Mouse (Mus musculus) hindbrain, embryonic 14.5 days (tissue): ENCODE measurements at regions not wholly inside any gene's neighbourhood (a gene's known extent, or its start where the extent isn't known, plus 50 kb on each side); places are given as distances from the start of the nearest gene placed in this dataset.

Experiments
- ATAC-seq: fragments of 200-750 bp; cut with Nextera tagmentation; 2 replicates; pipeline ENCODE4 v1.8.0; 2017; ENCODE audit warnings: moderate number of reproducible peaks, mild to moderate bottlenecking, moderate TSS enrichment, moderate library complexity; ENCODE audit not compliant: low FRiP score
- DNase-seq: peaks from one replicate; pipeline ENCODE4 v3.0.0-alpha.2; 2015; ENCODE audit warnings: low spot score
- H3K27ac ChIP-seq: fragments of 300-500 bp; sonication (generic); 2 replicates; pipeline ENCODE4 v1.5.1; 2014; ENCODE audit warnings: mild to moderate bottlenecking, moderate library complexity
- H3K27me3 ChIP-seq: fragments of 300-500 bp; sonication (generic); 2 replicates; pipeline ENCODE4 v1.6.1; 2014; ENCODE audit warnings: mild to moderate bottlenecking, low read length, mixed read lengths; ENCODE audit not compliant: control insufficient read depth, insufficient read depth
- H3K36me3 ChIP-seq: fragments of 300-500 bp; sonication (generic); replicated peaks from 2 replicates; pipeline ENCODE4 v1.6.1; 2014; ENCODE audit not compliant: control insufficient read depth, insufficient read depth
- H3K4me1 ChIP-seq: fragments of 300-500 bp; sonication (generic); replicated peaks from 2 replicates; pipeline ENCODE4 v1.6.1; 2014; ENCODE audit warnings: antibody characterized with exemption, low read length, mixed read lengths; ENCODE audit not compliant: control insufficient read depth, insufficient read depth
- H3K4me2 ChIP-seq: fragments of 300-500 bp; sonication (generic); replicated peaks from 2 replicates; pipeline ENCODE4 v1.6.1; 2014; ENCODE audit warnings: mild to moderate bottlenecking, moderate library complexity
- H3K4me3 ChIP-seq: fragments of 300-500 bp; sonication (generic); replicated peaks from 2 replicates; pipeline ENCODE4 v1.5.1; 2014; ENCODE audit warnings: mild to moderate bottlenecking, low read length
- H3K9ac ChIP-seq: fragments of 300-500 bp; sonication (generic); 2 replicates; pipeline ENCODE4 v1.6.1; 2014
- H3K9me3 ChIP-seq: fragments of 300-500 bp; sonication (generic); 2 replicates; pipeline ENCODE4 v1.6.1; 2016; ENCODE audit warnings: low read length; ENCODE audit not compliant: control insufficient read depth
- WGBS: fragments of 180-500 bp; shearing (Covaris S2); extraction: QIAGEN DNeasy Blood & Tissue Kit; methylation state at CpG from one replicate; pipeline ENCODE4 v1.1.7; 2014; 5-methylcytosine and 5-hydroxymethylcytosine counted together

- Histone ChIP-seq H3K4me1 (no peaks in the 10 kb centered on the region), H3K36me3 (no peaks in the 10 kb centered on the region), H3K9me3 (no peaks in the 10 kb centered on the region), H3K9ac (no peak overlapping the region), H3K27ac (no peak overlapping the region), H3K27me3 (no peaks in the 10 kb centered on the region), H3K4me2 (no peak overlapping the region), H3K4me3 (no peak overlapping the region)
- ATAC-seq = peak; percentile 70; the same call in 1 of the 2 replicates
- WGBS = 66% methylated on average over 4 of the region's 4 CpGs
- peak; percentile 35 for DNase-seq
These were observed 1182.9 kb upstream of the Manea start for GRCm38 (mm10) chr4:27529565-27529964.

- Histone ChIP-seq H3K27me3 (no peaks in the 10 kb centered on the region), H3K27ac (no peak overlapping the region), H3K4me2 (no peak overlapping the region), H3K9ac (no peak overlapping the region), H3K36me3 (no peaks in the 10 kb centered on the region), H3K4me3 (no peak overlapping the region), H3K4me1 (no peaks in the 10 kb centered on the region), H3K9me3 (no peaks in the 10 kb centered on the region)
- 80% methylated on average over 4 of the region's 4 CpGs for WGBS
- ATAC-seq = no peak
- no peak for DNase-seq
These were observed 1173.6 kb upstream of the Manea start for GRCm38 (mm10) chr4:27520295-27520694.

DNA sequence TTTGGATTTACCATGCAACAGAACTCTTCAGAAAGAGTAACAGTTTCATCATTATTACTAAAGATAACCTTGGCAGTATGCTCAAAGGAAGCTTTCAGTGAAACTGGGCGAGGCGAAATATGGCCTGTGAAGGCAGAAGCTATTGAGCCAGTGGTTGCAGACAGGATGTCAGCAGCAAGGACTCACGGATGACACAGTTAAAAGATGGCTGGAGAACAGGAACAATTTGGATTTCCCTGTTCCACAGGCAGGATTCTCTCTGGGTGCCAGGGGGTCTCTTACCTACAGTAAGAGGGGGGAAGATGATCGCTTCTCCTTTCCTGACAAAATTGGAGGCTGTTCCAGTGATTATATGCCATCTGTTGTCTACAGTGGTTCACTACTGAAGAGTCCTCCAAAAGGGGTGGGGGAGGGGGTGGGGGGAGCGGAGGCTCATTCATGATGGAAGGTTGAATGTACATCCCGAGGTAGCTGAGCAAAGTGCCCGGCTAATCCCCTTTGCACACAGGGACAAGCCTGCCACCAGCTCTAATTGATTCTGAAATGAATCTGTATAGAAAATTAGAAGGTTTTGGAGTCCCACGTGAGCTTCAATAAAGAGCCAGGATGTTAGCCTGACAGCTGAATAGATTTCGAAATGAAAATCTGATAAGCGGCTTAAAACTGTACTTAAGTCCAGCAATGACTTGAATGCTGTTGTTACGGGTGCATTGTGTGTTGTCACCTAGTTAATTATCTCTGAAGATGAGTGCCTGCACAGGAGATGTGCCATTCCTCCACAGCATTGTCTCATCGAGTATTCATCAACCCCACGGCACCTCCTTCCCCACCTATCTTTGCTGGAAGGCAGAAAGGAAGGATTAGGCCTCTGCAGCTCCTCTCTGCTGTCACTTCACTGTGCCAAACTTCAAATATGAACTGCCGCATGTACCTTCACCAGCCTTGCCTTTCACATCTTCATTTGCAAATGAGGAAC, 1158.4 kb upstream of the Manea start:
- Histone ChIP-seq H3K27me3 (no peaks in the 10 kb centered on the region), H3K9ac (no peak overlapping the region), H3K4me3 (no peak overlapping the region), H3K9me3 (no peaks in the 10 kb centered on the region), H3K4me2 (peak overlapping the region; percentile 23; the same call in 1 of the 2 replicates), H3K36me3 (no peaks in the 10 kb centered on the region), H3K4me1 (no peaks in the 10 kb centered on the region), H3K27ac (peak overlapping the region; percentile 72)
- DNase-seq (peak; percentile 45), ATAC-seq (peak; percentile 90)
- 39% methylated on average over 14 of the region's 14 CpGs for WGBS

- ATAC-seq = no peak
- WGBS = 82% methylated on average over 1 of the region's 1 CpGs
- no peaks in the 10 kb centered on the region for H3K27me3 ChIP-seq
These were observed 1151.2 kb upstream of the Manea start for GRCm38 (mm10) chr4:27497926-27498325.

GRCm38 (mm10) chr4:27497274-27497673, 1150.6 kb upstream of the Manea start:
- no peaks in the 10 kb centered on the region for H3K36me3 ChIP-seq
- H3K4me1 ChIP-seq = no peaks in the 10 kb centered on the region
- no peaks in the 10 kb centered on the region for H3K9me3 ChIP-seq
- ATAC-seq (no peak), DNase-seq (no peak)
- no peak overlapping the region for H3K27ac ChIP-seq
- WGBS = 93% methylated on average over 1 of the region's 1 CpGs
- H3K4me2 ChIP-seq = no peak overlapping the region
- no peak overlapping the region for H3K4me3 ChIP-seq
- no peaks in the 10 kb centered on the region for H3K27me3 ChIP-seq
- H3K9ac ChIP-seq = no peak overlapping the region

More at GRCm38 (mm10) chr4:27497926-27498325, 1151.2 kb upstream of the Manea start:
- DNase-seq = no peak
- no peak overlapping the region for H3K4me3 ChIP-seq
- H3K27ac ChIP-seq = no peak overlapping the region
- H3K9ac ChIP-seq = no peak overlapping the region
- no peak overlapping the region for H3K4me2 ChIP-seq
- no peaks in the 10 kb centered on the region for H3K4me1 ChIP-seq
- H3K9me3 ChIP-seq = no peaks in the 10 kb centered on the region
- no peaks in the 10 kb centered on the region for H3K36me3 ChIP-seq

DNA sequence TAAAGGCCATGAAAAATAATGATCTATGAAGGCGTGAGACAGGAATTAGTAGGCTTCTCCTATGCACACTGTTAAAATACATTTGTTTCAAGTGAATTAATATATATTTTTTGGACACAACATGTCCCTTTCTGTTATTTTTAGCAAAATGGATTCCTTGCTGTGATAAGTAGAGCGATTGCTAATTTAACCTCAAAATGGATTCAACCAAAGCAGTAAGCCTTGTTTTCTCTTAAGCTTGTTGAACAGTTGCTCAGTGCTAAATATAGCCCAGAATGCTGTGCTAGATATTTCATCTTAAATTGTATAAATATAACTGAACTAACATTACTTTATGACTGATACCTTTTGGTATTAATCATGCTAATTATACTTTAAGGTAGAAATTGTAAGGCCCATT, 1144.6 kb upstream of the Manea start:
- no peaks in the 10 kb centered on the region for H3K9me3 ChIP-seq
- H3K4me2 ChIP-seq = no peak overlapping the region
- DNase-seq (no peak), ATAC-seq (no peak)
- no peak overlapping the region for H3K9ac ChIP-seq
- no peak overlapping the region for H3K27ac ChIP-seq
- H3K36me3 ChIP-seq = no peaks in the 10 kb centered on the region
- WGBS = 88% methylated on average over 2 of the region's 2 CpGs
- no peak overlapping the region for H3K4me3 ChIP-seq
- no peaks in the 10 kb centered on the region for H3K4me1 ChIP-seq
- H3K27me3 ChIP-seq = no peaks in the 10 kb centered on the region

GRCm38 (mm10) chr4:27449901-27450300, 1103.2 kb upstream of the Manea start:
- Histone ChIP-seq H3K4me3 (no peak overlapping the region), H3K9me3 (0 out of 2 replicates have a peak, but pooled peaks cover 4% of the 10 kb centered on the region), H3K4me2 (no peak overlapping the region), H3K9ac (no peak overlapping the region), H3K36me3 (no peaks in the 10 kb centered on the region), H3K27ac (no peak overlapping the region), H3K4me1 (no peaks in the 10 kb centered on the region), H3K27me3 (no peaks in the 10 kb centered on the region)
- DNase-seq = peak; percentile 45
- 85% methylated on average over 4 of the region's 4 CpGs for WGBS
- no peak for ATAC-seq

DNA sequence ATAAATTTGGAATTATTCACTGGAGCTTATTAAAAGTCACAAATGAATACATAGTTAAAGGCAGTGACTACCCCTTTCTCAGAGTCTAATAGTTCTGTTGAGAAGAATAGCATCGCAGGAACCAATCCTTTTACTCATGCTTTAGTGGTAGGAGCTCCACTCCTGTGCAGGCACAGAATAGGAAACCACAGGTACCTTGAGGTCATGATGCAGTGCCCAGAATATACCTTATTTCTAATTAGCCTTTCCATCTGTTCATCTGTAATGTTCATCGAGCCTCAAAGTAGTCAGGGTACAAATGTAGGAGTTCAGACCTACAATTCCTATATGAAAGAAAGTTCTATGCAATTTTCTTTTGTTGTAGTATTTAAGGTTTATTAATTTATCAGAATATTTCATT, 1099.6 kb upstream of the Manea start:
- Histone ChIP-seq H3K27ac (no peak overlapping the region), H3K27me3 (no peaks in the 10 kb centered on the region), H3K9me3 (0 out of 2 replicates have a peak, but pooled peaks cover 4% of the 10 kb centered on the region), H3K4me1 (no peaks in the 10 kb centered on the region), H3K9ac (no peak overlapping the region), H3K36me3 (no peaks in the 10 kb centered on the region), H3K4me3 (no peak overlapping the region), H3K4me2 (no peak overlapping the region)
- ATAC-seq (no peak), DNase-seq (no peak)
- WGBS = 94% methylated on average over 2 of the region's 2 CpGs

DNA sequence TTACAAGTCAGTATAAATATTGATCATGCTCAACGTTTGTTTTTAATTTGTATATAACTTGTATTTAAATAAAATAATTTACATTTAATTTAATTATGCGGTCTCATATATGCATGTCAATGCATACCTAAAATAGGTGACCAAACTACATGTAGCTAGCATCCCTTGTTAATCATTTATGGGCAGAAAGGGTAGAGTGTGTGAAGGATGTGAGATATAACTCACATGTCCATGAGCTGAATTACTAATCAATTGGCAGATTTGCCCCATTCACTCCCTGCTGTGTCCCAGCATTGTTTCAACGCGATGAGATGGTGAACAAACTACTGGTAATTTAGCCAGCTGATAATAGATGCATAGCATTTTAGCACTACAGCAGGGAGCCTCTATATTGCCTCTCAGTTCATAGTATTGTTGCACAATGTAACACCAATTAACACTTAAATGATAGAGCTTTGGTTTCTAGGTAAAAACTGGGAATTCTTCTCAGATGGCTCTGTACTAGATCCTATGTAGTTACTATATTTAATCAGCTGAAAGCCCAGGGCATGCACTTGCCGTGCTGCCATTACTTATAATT, 1082.6 kb upstream of the Manea start:
- Histone ChIP-seq H3K36me3 (no peaks in the 10 kb centered on the region), H3K27me3 (no peaks in the 10 kb centered on the region), H3K9me3 (no peaks in the 10 kb centered on the region), H3K4me3 (no peak overlapping the region), H3K4me2 (no peak overlapping the region), H3K9ac (no peak overlapping the region), H3K27ac (no peak overlapping the region), H3K4me1 (no peaks in the 10 kb centered on the region)
- peak; percentile 84 for ATAC-seq
- 55% methylated on average over 5 of the region's 5 CpGs for WGBS
- no peak for DNase-seq
